Mouse (Mus musculus): ENCODE results near the gene Pml.

The Pml gene

DNA sequence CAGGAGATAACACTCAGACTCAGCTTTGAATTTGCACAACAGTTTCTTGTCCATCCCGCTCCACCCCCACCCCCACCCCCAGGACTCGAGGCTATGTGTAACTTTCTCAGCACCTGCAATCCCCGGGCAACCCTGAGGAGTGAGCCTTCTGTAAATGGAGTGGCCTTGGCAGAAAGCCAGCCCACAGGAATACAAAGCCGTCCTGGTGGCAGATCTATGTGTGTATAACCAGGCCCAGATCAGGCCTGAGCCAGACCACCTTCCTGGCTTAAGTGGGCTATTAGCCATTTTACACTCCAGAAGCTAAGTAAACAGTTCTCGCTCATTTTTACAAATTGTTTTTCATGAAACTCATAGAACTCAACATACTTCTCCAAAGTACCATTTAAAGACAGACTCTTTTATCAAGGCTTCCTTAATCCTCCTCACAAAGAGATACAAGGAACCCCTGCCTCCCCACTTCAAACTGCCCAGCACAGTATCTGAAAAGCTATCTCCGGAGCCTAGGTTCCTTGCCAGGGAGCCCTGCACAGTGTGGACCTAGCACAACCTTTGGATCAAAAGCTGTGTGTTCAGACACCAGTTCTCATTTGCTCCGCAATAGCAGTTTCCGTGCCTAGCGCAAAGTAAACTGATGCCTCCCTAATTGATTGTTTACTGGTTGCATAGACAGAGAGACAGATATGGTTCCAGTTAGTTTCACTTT, 7.7 kb downstream of the Pml start:
- in situ Hi-C loops (cut with MboI, MseI) = no loop called here

- in situ Hi-C loops (cut with MboI, MseI) = loop anchor here (5.0 kb wide), 1 partner anchor 48 kb away; no protein-coding TSS in a partner anchor
Observed at GRCm38 (mm10) chr9:58234502-58235015, 15.0 kb downstream of the Pml start.

DNA sequence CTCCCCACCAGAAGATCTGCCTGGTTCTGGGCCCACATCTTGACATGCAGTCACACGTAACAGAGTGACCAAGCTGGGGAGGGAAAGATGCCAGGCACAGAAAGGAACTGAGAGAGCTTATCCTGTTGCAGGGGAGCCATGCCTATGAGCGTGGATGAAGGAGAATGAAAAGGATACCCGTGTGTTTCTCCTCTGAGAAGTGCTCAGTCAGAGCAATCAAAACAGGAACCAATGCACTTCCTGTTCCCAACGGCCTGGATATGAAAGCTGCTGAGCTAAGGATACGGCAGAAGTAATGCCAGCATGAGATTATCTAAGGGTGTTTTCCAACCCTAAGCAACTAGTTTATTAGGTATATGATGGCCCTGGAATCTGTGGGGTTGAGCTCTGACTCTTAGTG, 17.2 kb downstream of the Pml start:
- in situ Hi-C loops (cut with MboI, MseI) = loop anchor here (5.0 kb wide), 1 partner anchor 50 kb away; no protein-coding TSS in a partner anchor

DNA sequence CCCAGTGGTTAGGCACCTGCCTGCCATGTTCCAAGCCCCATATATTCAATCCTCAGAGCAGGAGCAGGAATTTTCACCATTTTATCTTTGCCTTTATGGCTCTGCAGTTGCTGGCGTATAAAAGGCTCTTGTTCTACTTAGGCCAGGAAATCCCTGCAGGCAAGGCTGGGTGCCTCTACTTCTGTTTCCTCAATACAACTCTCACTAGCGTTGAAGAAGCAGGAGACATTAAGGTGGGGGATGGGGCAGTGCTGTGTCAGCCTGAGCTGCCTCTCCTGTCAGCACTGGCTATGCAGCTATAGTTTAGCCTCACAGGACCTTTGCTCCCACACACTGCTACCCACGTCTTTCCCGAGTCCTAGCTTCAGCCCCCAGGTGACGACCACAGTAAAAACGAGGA, 17.8 kb downstream of the Pml start:
- in situ Hi-C loops (cut with MboI, MseI) = loop anchor here (5.0 kb wide), 1 partner anchor 51 kb away; no protein-coding TSS in a partner anchor

GRCm38 (mm10) chr9:58228777-58229466, 20.7 kb downstream of the Pml start:
- in situ Hi-C loops (cut with MboI, MseI) = no loop called here

DNA sequence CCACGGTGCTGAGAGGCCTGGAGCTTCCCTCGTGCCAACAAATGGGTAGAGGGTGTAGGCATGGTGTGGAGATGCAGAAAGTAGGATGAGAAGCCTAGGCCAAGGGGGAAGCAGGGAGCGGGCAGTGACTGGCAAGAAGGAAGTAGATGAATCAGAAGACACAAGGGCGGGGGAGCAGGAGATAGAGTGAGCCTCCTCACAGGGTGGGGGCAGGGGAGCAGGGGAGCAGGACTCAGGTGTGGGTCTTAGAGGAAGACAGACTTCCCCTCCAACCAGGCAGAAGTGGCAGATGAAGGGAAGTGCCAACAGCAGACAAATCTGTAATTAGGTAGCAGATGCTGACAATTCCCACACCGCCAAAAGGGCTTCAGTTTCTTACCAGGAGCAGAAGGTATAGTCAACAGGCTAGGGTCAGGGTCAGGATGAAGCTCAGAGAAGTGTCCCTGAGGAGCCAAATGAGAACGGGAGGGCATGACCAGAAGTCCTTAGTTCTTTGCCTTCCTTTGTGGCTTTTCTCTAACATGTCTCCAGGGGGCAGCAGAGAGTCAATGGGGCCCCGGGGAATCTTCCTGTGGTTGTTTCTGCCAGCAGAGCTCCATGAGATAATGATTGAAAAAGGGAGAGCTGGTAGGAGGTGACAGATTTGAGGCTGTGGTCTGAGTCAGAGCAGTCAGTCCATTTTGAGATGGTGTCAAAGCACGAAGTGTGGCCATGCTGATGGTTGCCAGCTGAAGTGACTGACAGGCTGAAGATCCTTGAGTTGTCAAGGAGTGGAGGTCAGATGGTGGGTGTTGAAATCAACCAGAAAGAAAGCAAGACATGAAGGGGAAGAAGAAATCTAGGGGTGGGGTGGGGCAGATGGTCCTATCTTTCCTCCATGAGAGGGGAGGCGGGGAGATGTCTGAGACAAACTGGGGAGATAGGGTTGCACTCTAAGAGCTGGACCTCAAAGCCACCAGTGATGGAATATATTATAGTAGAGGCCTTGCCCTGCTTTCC, 23.4 kb downstream of the Pml start:
- in situ Hi-C loops (cut with MboI, MseI) = no loop called here

DNA sequence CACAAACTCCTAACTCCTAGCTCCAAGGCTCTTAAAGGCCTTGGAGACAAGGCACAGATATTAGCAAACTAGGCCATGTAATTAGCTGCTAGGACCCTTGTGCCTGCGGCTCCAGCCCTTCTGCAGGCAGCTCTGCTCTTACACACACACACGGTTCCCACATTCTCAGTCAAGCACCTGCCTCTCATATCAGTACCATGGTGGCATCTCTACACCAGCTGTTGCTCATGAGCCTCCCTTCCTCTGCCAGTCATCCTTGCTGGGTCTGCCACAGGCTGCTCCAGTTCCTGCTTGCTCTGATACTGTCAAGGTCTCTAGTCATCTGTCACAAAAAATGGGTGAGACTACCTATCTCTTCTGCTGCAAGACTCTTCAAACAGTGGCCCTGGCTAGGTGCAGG, 25.2 kb downstream of the Pml start:
- in situ Hi-C loops (cut with MboI, MseI) = no loop called here

- in situ Hi-C loops (cut with MboI, MseI) = no loop called here
Observed at GRCm38 (mm10) chr9:58220218-58220903, 29.2 kb downstream of the Pml start.

GRCm38 (mm10) chr9:58218539-58218938, 31.0 kb downstream of the Pml start:
- in situ Hi-C loops (cut with MboI, MseI) = no loop called here

DNA sequence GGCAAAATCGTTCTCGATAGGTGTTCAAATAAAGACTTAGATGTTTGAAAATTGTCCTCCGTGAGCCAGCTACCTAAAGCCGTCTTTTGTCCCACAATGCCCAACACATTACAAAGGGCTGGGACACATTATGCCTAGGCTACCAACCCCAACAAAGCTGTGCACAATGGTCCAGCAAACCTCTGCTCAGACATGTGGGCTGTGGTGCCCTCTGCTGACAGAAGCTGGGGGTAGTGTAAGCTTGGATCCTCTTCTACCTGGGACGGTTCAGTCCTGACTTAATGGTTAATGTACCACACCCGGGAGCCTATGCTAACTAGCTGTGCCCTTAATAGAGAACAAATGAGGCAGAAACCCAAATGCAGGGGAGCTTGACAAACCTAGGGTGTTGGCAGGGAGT, 33.2 kb downstream of the Pml start:
- in situ Hi-C loops (cut with MboI, MseI) = no loop called here

DNA sequence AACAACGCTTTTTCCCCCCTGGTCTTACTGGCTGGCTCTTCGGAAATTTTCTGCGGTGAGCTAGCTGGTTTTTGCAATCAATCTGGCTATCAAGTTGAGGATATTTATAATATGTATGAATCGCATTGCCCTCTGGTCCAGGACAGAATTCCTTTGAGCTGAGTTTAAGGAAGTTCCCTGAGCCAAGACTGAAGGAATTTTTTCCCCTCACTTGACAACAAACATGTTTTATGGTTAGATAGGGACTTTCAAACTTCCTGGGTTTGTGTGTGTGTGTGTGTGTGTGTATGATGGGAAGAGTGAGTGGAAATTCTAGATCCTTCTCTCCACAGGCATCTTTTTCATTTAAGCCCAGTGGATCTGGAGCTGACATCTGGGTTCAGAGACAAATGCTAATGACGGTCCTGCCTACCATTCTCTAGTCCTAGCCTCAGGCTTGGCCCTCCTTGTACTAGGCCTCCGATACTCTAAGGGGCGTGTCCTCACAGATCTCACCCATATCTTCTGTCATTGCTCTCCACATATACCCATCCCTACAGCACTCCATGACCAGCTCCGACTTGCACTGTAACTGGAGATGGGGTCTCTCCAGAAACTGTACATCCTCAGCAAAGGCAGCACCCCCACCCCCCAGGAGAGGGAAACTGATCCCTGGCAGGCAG, 34.9 kb downstream of the Pml start:
- in situ Hi-C loops (cut with MboI, MseI) = no loop called here

GRCm38 (mm10) chr9:58213865-58214264, 35.7 kb downstream of the Pml start:
- in situ Hi-C loops (cut with MboI, MseI) = no loop called here

GRCm38 (mm10) chr9:58213377-58213776, 36.2 kb downstream of the Pml start:
- in situ Hi-C loops (cut with MboI, MseI) = no loop called here

- in situ Hi-C loops (cut with MboI, MseI) = no loop called here
Observed at GRCm38 (mm10) chr9:58210304-58210627, 39.3 kb downstream of the Pml start.

DNA sequence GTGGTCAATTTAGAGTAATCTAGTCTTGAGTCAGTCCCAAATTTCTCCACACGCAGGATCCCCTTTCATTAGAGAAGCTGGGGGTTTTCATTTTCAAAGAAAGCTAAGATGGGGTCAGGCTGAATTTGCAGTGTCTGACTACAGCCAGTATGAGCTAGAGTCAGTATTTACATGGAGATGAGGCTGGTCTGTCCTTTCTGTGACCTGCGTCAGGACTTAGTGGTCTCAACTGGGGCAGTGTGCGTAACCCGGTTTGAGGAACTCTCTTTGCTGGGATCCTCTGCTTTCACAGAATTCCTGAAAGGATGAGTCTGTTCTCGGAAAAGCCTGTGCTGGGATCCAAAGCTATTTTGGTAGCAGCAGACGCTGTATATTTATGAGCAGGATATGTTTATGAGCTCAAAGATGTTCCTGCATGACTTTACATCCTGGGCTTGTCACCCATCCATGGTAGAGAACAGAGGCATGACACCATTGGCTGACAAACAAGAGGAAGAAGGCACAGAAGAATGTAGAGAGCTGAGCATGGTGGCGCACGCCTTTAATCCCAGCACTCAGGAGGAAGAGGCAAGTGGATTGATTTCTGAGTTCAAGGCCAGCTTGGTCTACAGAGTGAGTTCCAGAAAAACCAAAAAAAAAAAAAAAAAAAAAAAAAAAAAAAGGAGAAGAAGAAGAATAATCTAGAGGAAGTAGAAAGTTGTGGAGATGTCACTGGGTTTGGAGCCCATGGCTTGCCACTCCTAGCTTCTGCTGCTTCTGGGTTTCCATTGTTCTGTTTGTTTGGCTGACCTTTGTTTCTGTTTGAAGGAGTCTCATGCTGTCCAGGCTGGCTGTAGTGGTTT, 39.9 kb downstream of the Pml start:
- in situ Hi-C loops (cut with MboI, MseI) = no loop called here

- in situ Hi-C loops (cut with MboI, MseI) = no loop called here
Observed at GRCm38 (mm10) chr9:58206013-58206412, 43.6 kb downstream of the Pml start.

DNA sequence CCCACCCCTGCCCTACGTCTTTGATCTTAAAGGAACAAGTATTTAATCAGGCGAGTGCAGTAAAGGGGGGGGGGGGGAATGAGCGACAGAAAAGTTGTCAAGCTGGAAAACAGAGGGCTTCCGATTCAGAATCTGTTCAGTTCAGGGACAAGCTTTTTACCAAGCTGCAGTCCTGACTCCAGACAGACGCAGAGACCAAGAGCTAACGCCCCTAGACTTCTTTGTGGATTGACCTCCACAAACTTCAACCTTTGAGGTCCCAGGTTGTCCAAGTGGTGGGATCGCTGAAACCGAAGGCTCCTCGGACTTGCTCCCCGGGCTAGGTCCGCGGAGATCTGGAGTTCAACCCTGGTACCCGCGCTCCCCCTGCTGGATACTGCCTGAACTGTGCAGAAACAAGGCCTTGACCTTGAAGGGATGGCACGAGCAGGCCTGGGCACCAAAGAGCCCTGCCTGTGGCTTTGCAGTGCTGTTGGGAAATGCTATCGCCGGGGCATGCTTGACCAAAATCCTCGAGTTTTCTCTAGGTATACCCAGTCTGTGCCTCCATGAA, 45.1 kb downstream of the Pml start:
- in situ Hi-C loops (cut with MboI, MseI) = no loop called here

DNA sequence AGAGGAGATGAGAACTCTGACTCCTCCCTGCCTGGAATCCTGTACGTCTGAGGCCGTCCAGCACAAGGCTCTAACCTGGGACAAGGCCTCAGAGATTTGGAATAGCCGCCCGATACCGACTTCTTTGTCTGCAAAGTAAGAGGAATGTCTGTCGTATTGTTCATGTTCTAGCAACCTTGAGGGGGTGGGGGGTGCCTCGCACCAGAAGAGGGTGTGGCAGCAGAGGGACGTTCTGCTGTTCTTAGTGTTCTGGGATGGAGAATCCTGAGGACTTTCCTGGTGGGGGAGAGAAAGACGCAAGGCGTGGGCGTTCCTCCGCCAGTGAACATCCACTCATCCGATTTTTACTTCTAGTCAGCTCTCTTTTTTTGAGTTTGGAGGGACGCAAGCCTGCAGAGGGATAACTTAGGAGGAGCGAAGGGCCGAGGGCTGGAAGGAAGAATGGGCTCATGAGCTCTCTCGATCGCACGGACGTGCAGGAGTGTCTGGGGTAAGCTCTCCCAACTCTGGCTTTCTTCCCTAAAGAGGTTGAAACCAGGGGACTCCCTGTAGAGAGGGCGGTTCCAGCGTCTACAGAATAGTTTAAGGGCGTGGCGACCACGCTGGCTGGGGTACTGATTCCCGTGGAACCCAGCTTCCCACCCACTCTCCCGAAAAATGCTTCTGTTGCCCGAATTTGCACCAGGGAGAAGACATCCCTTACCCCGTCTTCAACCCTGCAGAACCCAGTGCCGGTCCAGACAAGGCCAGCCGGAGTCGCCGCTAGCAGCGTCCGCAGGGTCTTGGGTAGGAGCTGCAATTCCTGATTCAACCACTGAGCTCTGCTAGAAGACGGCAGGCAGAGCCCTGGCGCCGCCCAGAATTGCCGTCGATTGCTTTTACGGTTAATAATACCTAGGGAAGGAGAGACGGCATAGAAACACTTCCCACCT, 45.8 kb downstream of the Pml start, which contains the start of the genes Islr and Islr2:
Gene Islr, minus strand, starts transcription at position 791 of the 932 bp plus-strand sequence.
Gene Islr2, minus strand, starts transcription at position 804 of the 932 bp plus-strand sequence.
- in situ Hi-C loops (cut with MboI, MseI) = no loop called here
